Mouse (Mus musculus): Measurements from ENCODE around the gene Polr3b. TPM values are rescaled to one million over a fixed set of nuclear protein-coding genes. Genes with fewer than 3 reads are reported as not detected.
A peak's percentile ranks its signal among the peaks of the same experiment; 100 is the strongest.

The Polr3b gene
- total RNA-seq, 2 experiments from 2014 or later = 14.8 to 15.6 TPM

DNA sequence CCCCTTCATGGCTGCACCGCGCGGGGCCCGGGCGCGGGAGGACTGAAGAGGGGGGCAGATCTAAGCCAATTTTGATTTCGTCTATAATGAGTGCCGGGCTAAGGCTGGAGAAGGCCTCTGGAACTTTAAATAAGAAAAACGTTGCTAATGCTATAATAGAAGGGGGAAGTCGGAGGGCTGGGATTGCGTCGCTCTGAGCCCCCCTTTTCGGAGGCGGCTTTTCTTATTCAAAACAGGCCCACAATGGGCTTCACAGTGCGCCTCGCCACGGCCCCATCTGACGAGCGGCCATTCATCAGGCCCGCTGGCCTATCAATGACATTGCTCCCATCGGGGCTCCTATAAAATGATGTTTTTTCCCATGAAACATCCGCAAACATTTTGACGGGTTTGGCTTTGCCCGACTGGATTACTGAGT lies 133.7 kb downstream of the Polr3b start, which contains the start of gene Rfx4:
Gene Rfx4 (plus strand): TSS at position 277 of the 418 bp plus-strand sequence.
- peak within 1 kb of the TSS; percentile 53 for H3K4me3 ChIP-seq
- DNase-seq (ENCODE audit: low spot score in 2 of 2) = peak in 1 of 2 experiments; percentile 26
- H3K27ac ChIP-seq = peak within 1 kb of the TSS; percentile 84
- TF ChIP-seq CTCF (conservative IDR thresholded peaks at IDR 0.05) = no peak

- H3K4me3 ChIP-seq = peak overlapping the region; percentile 53
- H3K27ac ChIP-seq = peak overlapping the region; percentile 84
- DNase-seq (ENCODE audit: low spot score in 2 of 2) = no peak
- no peak for TF ChIP-seq CTCF (conservative IDR thresholded peaks at IDR 0.05)
Measured at GRCm38 (mm10) chr10:84756435-84757095, 134.5 kb downstream of the Polr3b start.

DNA sequence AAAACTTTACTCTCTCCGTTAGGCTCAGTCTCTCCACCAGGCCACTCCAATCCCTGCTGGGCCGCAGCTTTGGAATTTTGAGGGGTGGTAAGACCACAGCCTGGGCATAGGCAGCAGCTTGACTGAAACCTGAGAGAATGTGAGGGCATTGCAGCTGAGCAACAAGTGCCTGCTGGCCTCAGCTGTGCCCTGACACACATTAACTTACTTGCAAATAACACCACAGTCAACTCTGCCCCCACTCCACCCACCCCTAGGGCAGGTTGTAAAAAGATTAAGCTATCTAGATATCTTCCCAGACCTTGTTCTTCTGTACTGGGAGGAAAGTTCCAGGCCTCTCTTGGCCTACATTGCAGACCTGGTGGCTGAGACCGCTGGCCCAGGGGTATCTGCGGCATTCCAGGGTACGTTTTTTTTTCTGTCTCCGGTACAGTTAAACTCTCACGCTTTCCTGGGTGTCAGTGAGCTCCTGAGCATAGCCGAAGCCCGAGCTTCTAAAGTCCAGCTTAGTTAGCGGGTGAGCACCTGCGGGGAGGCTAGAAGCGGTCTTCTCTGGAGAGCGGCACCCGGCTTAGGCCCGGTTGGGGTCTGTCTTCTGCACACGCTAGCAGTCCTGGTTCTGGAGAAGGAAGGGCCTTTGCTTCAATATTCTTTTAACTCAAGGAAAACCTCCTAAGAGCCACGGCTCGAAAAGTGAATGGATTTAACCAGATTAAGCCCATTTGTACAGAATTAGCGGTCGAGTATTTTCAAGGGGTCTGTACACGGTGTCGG lies 135.5 kb downstream of the Polr3b start:
- Histone ChIP-seq H3K4me3 (peak overlapping the region; percentile 53), H3K27ac (peak overlapping the region; percentile 84; the same call in 1 of the 2 replicates)

GRCm38 (mm10) chr10:84758200-84758468 lies 136.0 kb downstream of the Polr3b start:
- DNase-seq (ENCODE audit: low spot score in 2 of 2) = no peak
- peak overlapping the region; percentile 53 for H3K4me3 ChIP-seq
- no peak for TF ChIP-seq CTCF (conservative IDR thresholded peaks at IDR 0.05)
- peak overlapping the region; percentile 23; the same call in 1 of the 2 replicates for H3K27ac ChIP-seq

More for the DNA sequence above, 135.5 kb downstream of the Polr3b start:
- TF ChIP-seq CTCF (conservative IDR thresholded peaks at IDR 0.05) = no peak
- DNase-seq (ENCODE audit: low spot score in 2 of 2) = no peak

DNA sequence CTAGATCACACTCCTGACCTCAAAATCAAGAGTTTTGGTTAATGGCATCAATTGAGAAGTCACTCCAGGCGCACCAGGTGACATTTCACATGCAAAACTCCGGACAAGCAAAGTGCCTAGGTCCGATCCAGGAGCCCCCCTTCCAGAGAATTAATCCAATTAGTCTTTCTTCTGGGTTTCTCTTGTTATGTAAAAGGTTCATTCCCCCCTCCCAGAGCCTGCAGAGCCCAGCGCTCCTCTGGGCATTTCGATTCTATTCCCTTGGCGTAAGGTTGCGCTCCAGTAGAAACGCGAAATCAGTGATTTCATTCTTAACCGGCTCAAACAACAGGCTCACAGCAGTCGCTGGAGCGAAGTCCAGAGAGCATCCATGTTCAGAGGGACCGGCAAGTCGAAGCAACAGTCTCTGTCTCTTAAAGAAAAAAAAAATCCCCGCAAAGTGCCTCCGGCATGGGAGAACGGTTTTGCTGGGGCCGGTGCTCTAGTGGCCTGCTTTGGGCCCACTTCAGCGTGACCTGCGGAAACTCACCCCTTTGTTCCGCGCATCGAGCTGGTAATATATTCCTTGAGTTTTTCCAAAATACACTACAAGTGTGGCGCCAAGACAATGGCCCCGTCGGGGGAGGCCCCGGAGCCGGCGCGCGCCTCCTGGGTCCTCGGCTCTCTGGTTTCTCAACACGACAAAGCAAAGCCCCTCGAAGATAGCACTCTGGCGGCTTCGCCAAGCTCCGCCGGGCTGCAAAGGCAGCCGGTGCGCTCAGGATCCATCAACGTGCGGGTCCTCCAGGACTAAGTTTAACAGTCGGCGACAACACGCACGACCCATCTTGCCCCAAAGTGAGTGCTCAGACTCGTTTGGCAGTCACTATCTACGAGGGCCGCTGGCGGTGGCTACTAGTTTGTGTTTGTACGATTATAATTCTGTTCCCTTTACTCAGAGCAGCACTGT lies 136.7 kb downstream of the Polr3b start:
- no peak for TF ChIP-seq CTCF (conservative IDR thresholded peaks at IDR 0.05)
- Histone ChIP-seq H3K27ac (peak overlapping the region; percentile 28; the same call in 1 of the 2 replicates), H3K4me3 (peak overlapping the region; percentile 53)
- no peak for DNase-seq (ENCODE audit: low spot score in 2 of 2)

- H3K4me3 ChIP-seq = peak overlapping the region; percentile 53
- TF ChIP-seq CTCF (conservative IDR thresholded peaks at IDR 0.05) = no peak
- no peak for DNase-seq (ENCODE audit: low spot score in 2 of 2)
- peak overlapping the region; percentile 28; the same call in 1 of the 2 replicates for H3K27ac ChIP-seq
Measured at GRCm38 (mm10) chr10:84759511-84760117, 137.5 kb downstream of the Polr3b start.

DNA sequence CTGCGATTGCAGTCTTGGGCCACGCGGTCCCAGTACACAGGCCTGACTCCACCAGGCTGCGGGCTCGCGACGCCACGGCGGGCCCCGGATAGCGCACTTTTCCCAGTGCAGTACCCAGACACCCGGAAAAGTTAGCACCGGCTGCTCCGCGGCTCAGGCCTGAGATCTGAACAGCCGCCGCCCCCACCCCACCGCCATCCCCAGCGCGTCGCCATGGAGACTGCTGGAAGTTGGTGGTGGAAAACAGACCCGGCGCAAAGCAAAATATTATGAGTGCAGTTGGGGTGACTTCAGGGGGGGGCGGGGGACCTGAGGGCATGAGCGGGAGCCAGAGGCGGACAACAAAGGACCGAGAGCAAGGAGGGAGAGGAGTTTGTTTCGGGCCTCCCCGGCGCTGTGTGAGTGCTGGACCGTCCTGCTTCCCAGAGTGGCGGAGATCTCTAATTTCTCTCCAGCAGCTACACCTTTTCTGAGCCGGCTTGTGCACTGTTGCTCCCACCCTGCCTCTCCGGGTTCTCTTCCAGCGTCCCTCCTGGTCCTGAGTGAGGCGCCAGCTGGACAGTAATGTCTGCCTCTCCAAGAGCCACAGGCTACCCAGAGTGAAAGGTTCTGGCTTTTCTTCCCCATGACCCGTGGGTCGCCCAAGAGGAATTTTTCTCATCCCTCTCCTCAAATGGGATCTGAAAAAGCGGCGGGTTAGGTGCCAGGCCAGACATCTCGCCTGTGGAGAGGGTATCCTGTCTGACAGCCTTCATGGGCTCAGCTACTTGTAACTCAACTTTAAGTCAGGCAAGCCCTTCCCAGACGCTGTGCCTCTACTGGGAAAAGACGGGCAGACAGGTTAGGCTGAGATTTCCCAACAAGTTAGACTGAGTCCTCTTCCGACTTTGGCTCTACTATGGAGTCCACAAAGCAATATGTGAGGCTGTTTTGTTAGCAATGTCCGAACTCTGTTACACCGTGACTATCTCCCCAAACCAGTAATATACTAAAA lies 138.3 kb downstream of the Polr3b start:
- H3K4me3 ChIP-seq = peak overlapping the region; percentile 31
- no peak for DNase-seq (ENCODE audit: low spot score in 2 of 2)
- peak overlapping the region; percentile 52 for H3K27ac ChIP-seq
- TF ChIP-seq CTCF (conservative IDR thresholded peaks at IDR 0.05) = no peak

GRCm38 (mm10) chr10:84768766-84769165 lies 146.7 kb downstream of the Polr3b start:
- TF ChIP-seq CTCF (conservative IDR thresholded peaks at IDR 0.05) = no peak
- Histone ChIP-seq H3K27ac (no peak overlapping the region), H3K4me3 (no peak overlapping the region)
- DNase-seq (ENCODE audit: low spot score in 2 of 2) = no peak

- H3K27ac ChIP-seq = no peak overlapping the region
- peak in 1 of 2 experiments; percentile 38 for DNase-seq (ENCODE audit: low spot score in 2 of 2)
Measured at GRCm38 (mm10) chr10:84772380-84773130, 150.5 kb downstream of the Polr3b start.

DNA sequence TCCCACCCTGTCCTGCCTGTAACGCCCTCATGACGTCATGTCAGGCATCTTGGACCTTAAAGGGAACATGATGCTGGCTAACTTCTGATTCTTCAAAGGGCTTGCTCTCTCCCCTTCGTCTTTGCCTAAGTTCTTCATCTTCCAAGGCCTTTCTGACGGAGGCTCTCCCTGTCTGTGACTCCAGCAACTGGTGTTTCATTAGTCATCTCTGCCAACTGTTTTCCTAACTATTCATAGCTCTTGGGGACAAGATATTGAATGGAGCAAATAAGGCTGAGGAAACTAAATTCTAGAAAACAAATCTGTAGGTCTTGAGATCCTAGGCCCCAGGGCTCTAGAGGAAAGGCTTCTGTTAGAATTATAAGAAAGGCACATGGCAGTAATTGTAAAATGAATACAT lies 151.8 kb downstream of the Polr3b start:
- Histone ChIP-seq H3K4me3 (no peak overlapping the region), H3K27ac (no peak overlapping the region)
- DNase-seq (ENCODE audit: low spot score in 2 of 2) = no peak
- TF ChIP-seq CTCF (conservative IDR thresholded peaks at IDR 0.05) = no peak

More at GRCm38 (mm10) chr10:84772380-84773130, 150.5 kb downstream of the Polr3b start:
- TF ChIP-seq CTCF (conservative IDR thresholded peaks at IDR 0.05) = no peak
- no peak overlapping the region for H3K4me3 ChIP-seq
